Mouse (Mus musculus) heart, embryonic 16.5 days (tissue): ENCODE data around the gene Trib3. TPM values are rescaled to one million over a fixed set of nuclear protein-coding genes. Genes with fewer than 3 reads are reported as not detected.

Experiments used
- ATAC-seq: fragments of 200-750 bp; cut with Nextera tagmentation; replicated peaks from 2 replicates; pipeline ENCODE4 v1.8.0; 2017; ENCODE audit warnings: moderate number of reproducible peaks; ENCODE audit not compliant: insufficient read depth, low FRiP score; ENCODE audit errors: extremely low read depth
- H3K27ac ChIP-seq: fragments of 300-500 bp; sonication (generic); 2 replicates; pipeline ENCODE4 v1.5.1; 2014; ENCODE audit warnings: mild to moderate bottlenecking, low read length, control low read depth, moderate library complexity
- H3K27me3 ChIP-seq: fragments of 300-500 bp; sonication (generic); 2 replicates; pipeline ENCODE4 v1.6.1; 2014; ENCODE audit warnings: low read length, mixed read lengths; ENCODE audit not compliant: control insufficient read depth, insufficient read depth
- H3K36me3 ChIP-seq: fragments of 300-500 bp; sonication (generic); 2 replicates; pipeline ENCODE4 v1.6.1; 2014; ENCODE audit not compliant: control insufficient read depth, insufficient read depth
- H3K4me1 ChIP-seq: fragments of 300-500 bp; sonication (generic); 2 replicates; pipeline ENCODE4 v1.6.1; 2014; ENCODE audit warnings: low read length, mixed read lengths; ENCODE audit not compliant: control insufficient read depth, insufficient read depth
- H3K4me2 ChIP-seq: fragments of 300-500 bp; sonication (generic); 2 replicates; pipeline ENCODE4 v1.6.1; 2014; ENCODE audit warnings: low read depth, mild to moderate bottlenecking, control low read depth, low read length
- H3K4me3 ChIP-seq: fragments of 300-500 bp; sonication (generic); 2 replicates; pipeline ENCODE4 v1.5.1; 2014; ENCODE audit warnings: mild to moderate bottlenecking, control low read depth, low read length
- H3K9ac ChIP-seq: fragments of 300-500 bp; sonication (generic); 2 replicates; pipeline ENCODE4 v1.6.1; 2014; ENCODE audit warnings: low read length, control low read depth
- H3K9me3 ChIP-seq: fragments of 300-500 bp; sonication (generic); replicated peaks from 2 replicates; pipeline ENCODE4 v1.6.1; 2016; ENCODE audit warnings: low read length; ENCODE audit not compliant: control insufficient read depth
- WGBS: fragments of 180-500 bp; shearing (Covaris S2); extraction: QIAGEN DNeasy Blood & Tissue Kit; methylation state at CpG from one replicate; pipeline ENCODE4 v1.1.7; 2014; 5-methylcytosine and 5-hydroxymethylcytosine counted together
- polyA plus RNA-seq: library from polyadenylated mRNA; unstranded; fragments of >200 nt; fragmentation: Nextera tagmentation; extraction: Ambion mirVana; gene quantifications from 2 replicates; pipeline ENCODE4 v1.2.1, GENCODE M21; 2015

The Trib3 gene
- 3.3 and 3.8 TPM in 2 replicates for polyA plus RNA-seq

DNA sequence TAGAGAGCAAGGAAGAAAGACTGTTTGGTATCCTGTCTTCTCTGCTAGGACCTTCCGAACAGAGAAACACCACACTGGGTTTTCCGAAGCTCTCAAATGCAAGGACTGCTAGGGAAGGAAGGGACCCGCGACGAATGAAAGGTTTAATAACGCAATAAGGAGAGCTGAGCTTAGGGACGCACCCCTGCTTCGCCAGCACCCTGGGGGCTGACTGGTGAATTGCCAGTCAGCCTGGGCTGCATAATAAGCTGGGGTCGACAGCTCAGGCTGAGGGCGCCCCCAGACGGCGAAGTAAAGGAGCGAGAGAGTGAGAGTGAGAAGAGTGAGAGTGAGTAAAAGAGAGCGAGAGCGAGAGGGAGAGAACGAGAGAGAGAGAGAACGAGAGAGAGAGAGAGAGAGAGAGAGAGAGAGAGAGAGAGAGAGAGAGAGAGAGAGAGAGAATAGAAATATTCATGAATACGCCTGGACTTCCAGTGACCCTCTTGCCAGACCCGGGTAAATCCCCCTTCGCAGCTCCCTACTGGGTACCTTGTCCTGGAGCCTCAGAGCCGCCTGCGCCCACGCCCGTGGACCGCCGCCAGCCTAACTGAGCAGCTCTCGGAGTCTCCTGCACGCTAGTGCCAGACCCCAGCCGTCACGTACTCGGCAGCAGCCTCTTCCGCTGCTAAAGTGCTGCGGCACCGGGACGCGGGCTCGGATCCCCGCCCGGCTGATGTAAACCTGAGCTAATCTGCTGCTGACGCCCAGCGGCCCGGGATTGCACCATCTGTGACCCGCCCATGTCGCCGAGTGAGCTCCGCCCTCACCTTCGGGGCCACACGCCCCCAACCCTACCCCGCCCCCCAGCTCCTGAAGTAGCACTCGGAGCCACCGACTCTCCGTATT lies at the start of gene Trib3:
Gene Trib3, minus strand, starts transcription at position 704 of the 885 bp plus-strand sequence.
- Histone ChIP-seq H3K27ac (peak within 1 kb of the TSS; percentile 54), H3K4me2 (peak within 1 kb of the TSS; percentile 92), H3K36me3 (no peaks in the 10 kb centered on the region), H3K4me3 (peak within 1 kb of the TSS; percentile 69), H3K9me3 (no peaks in the 10 kb centered on the region), H3K9ac (peak within 1 kb of the TSS; percentile 77), H3K4me1 (peaks cover 2% of the 10 kb centered on the region; the same call in 1 of the 2 replicates), H3K27me3 (no peaks in the 10 kb centered on the region)
- 1% methylated on average over 50 of the region's 52 CpGs for WGBS
- ATAC-seq, result peak; percentile 84

DNA sequence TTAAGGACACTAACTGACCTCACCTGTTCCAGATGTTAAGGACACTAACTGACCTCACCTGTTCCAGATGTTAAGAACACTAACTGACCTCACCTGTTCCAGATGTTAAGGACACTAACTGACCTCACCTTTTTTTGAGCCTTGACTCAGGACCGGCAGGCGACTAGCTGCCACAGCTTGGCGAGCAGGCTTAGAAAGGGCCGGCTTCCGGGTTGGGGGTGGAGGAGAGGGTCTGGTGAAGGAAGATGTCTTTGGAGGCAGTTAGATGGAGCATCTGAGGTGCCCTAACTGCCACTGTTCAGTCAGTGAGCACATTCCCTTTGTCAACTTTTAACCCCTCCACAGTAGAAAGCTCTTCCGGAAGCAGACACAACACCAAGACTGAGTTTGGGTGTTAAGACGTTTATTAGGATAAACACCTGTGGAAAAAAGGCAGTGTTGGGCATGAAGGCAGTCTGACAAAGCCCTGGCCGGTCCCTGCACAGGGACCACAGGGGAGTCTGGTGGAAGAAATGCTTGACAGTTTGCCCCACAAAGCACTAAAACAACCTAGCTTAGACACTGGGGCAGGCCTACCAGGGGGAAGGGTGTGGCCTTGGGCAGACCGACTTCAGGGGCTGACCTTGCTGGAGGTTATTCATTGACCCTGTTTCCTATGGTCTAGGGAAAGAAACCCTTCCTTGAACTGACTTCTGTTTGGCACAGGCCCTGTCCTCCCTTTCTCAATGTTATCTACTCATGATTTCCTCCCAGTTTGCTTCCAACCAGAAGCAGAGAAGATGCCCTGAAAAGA lies 49.6 kb upstream of the Trib3 start:
- H3K9ac ChIP-seq, result 0 out of 2 replicates have a peak overlapping the region, but pooled peaks have one; percentile 8
- WGBS, result 53% methylated on average over 9 of the region's 9 CpGs
- no peaks in the 10 kb centered on the region for H3K9me3 ChIP-seq
- H3K27ac ChIP-seq, result peak overlapping the region; percentile 74
- no peaks in the 10 kb centered on the region for H3K36me3 ChIP-seq
- peaks cover 23% of the 10 kb centered on the region for H3K4me1 ChIP-seq
- no peak overlapping the region for H3K4me3 ChIP-seq
- no peaks in the 10 kb centered on the region for H3K27me3 ChIP-seq
- no peak for ATAC-seq
- peak overlapping the region; percentile 94; the same call in 1 of the 2 replicates for H3K4me2 ChIP-seq

DNA sequence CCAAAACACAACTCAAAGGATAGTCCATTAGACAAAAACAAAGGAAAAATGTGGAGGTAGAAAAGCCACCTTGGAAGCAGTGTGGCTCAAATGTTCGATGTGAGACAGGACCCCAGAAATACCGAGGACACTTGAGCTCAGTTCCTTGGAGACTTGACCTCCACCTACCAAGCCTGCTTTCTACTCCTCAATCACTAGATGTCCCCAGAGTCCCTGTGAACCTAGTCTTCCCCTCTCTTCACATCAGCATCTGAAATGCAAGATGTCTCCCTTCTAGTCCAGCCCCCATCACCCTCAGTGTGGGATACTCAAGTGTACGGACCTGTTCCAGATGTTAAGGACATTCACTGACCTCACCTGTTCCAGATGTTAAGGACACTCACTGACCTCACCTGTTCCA lies 49.0 kb upstream of the Trib3 start:
- no peaks in the 10 kb centered on the region for H3K9me3 ChIP-seq
- H3K4me2 ChIP-seq, result no peak overlapping the region
- H3K36me3 ChIP-seq, result no peaks in the 10 kb centered on the region
- H3K27ac ChIP-seq, result no peak overlapping the region
- H3K4me3 ChIP-seq, result no peak overlapping the region
- WGBS, result 18% methylated on average over 3 of the region's 3 CpGs
- peaks cover 23% of the 10 kb centered on the region for H3K4me1 ChIP-seq
- H3K27me3 ChIP-seq, result no peaks in the 10 kb centered on the region
- ATAC-seq, result no peak
- H3K9ac ChIP-seq, result no peak overlapping the region

DNA sequence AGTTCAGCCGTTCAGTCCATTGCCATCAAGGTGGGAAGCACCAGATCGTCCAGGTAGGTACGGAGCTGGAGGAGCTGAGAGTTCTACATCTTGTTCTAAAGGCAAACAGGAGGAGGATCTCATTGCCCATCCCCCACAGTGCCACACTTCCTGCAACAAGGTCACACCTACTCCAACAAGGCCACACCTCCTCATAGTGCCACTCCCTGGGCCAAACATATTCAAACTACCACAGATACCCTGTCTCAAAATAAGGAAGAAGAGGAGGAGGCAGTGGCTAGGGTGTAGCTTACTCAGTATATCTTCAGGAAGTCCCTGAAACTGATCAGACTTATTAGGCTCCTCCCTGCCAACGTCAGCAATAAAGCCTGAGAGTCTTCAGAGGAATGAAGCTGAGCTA lies 40.4 kb upstream of the Trib3 start:
- Histone ChIP-seq H3K4me1 (peaks cover 2% of the 10 kb centered on the region; the same call in 1 of the 2 replicates), H3K4me3 (no peak overlapping the region), H3K9me3 (no peaks in the 10 kb centered on the region), H3K4me2 (no peak overlapping the region), H3K27ac (no peak overlapping the region), H3K27me3 (no peaks in the 10 kb centered on the region), H3K9ac (no peak overlapping the region), H3K36me3 (no peaks in the 10 kb centered on the region)
- 84% methylated on average over 4 of the region's 4 CpGs for WGBS
- ATAC-seq, result no peak

DNA sequence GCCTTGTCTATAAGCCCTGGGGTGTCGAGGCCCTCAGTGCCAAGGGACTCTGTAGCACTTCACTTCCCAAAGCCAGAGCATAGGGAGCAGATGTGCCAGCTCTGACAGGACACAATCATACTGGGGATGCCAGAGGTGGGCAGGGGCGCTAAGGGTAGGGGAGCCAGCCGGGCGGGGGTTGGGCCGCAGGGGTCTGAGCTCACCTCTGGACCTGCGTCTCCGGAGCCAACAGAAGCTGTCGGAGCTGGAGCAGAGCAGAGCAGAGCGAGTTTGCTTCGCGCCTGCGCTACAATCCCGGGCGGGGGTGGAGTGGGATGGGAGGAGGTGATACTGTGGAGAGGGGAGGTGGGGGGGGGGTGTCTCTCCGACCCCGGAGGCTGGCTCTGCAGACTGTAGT lies 32.5 kb upstream of the Trib3 start, which contains the start of gene Nrsn2:
Gene Nrsn2, minus strand, starts transcription at position 294 of the 397 bp plus-strand sequence.
- peak within 1 kb of the TSS; percentile 9 for H3K4me2 ChIP-seq
- ATAC-seq, result no peak
- no peak within 1 kb of the TSS for H3K4me3 ChIP-seq
- no peaks in the 10 kb centered on the region for H3K36me3 ChIP-seq
- H3K27me3 ChIP-seq, result peaks cover 13% of the 10 kb centered on the region
- H3K9me3 ChIP-seq, result no peaks in the 10 kb centered on the region
- H3K4me1 ChIP-seq, result peaks cover 8% of the 10 kb centered on the region
- H3K27ac ChIP-seq, result no peak within 1 kb of the TSS
- H3K9ac ChIP-seq, result peak within 1 kb of the TSS; percentile 19; the same call in 1 of the 2 replicates
- WGBS, result 5% methylated on average over 16 of the region's 16 CpGs

DNA sequence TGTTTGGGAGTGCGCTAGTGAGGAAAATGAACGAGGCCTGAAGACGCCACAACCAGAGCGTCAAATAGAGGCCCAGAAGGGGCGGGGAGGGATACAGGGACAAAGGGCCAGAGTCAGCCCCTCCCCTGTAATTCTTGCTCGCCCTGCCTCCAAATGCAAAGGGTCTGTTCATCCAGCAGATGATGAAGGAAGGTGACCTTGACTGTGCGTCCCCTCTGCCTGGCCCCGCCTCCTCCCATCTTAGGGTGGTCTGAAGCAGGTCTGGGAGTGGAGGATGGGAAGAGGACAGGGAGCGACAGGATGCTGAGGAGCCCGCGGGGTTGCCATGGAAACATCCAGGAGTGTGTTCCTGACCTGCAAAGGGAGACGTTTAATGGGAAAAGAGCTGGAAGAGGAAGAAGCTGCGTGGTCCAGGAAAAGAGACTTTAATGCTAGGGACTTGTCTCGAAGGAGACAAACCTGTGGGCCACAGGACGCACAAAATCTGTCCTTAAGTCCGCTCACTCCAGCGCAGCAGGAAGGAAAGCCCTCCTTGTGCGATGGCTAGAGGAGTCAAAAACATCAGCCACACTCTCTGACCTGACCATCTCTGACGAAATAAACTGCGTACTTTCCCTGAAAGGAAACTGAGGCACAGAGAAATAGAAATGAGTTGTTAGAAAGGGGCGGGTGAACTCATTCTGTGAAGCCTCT lies 32.0 kb upstream of the Trib3 start:
- peaks cover 7% of the 10 kb centered on the region for H3K4me1 ChIP-seq
- no peak overlapping the region for H3K27ac ChIP-seq
- H3K27me3 ChIP-seq, result peaks cover 13% of the 10 kb centered on the region
- H3K36me3 ChIP-seq, result no peaks in the 10 kb centered on the region
- 8% methylated on average over 21 of the region's 21 CpGs for WGBS
- H3K4me3 ChIP-seq, result no peak overlapping the region
- no peaks in the 10 kb centered on the region for H3K9me3 ChIP-seq
- peak overlapping the region; percentile 19; the same call in 1 of the 2 replicates for H3K9ac ChIP-seq
- ATAC-seq, result no peak
- H3K4me2 ChIP-seq, result peak overlapping the region; percentile 9

DNA sequence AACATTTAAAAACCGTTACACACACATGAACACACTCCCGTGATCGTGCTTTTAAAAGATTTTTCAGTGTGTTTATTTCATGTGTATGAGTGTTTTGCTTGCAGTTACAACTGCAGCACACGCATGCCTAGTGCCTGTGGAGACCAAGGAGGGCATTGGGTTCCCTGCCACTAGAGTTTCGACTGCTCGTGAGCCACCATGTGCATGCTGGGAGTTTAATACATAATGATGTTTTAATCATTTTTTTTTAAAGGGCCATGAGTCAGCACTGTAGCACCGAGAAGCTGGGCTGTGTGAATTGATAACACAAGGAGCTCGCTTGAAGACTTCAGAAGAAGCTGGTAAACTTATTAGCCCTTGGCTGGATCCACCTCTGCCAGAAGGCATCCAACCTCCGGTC lies 29.7 kb upstream of the Trib3 start:
- Histone ChIP-seq H3K27me3 (peaks cover 13% of the 10 kb centered on the region), H3K9ac (no peak overlapping the region), H3K36me3 (no peaks in the 10 kb centered on the region), H3K4me1 (peaks cover 6% of the 10 kb centered on the region), H3K27ac (no peak overlapping the region), H3K4me2 (no peak overlapping the region), H3K9me3 (no peaks in the 10 kb centered on the region), H3K4me3 (no peak overlapping the region)
- ATAC-seq, result no peak
- 79% methylated on average over 9 of the region's 9 CpGs for WGBS

DNA sequence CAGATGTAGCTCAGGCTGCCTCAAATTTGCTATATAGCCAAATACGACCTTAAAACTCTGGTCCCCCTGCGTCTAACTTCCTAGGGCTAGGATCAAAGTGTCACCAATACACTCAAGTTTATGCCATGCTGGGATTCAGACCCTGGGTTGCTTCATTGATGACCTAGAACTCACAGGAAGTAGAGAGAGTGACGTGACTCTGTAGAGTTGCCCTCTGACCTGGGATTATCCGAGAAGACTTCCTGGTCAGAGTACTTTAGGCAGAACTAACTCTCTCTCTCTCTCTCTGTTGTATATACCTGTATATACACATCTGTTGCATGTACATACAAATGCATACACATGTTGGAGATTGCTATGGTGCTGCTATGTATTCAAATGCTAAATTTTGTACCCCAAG lies 28.8 kb upstream of the Trib3 start:
- H3K4me3 ChIP-seq, result no peak overlapping the region
- 65% methylated on average over 4 of the region's 4 CpGs for WGBS
- peaks cover 13% of the 10 kb centered on the region for H3K27me3 ChIP-seq
- no peaks in the 10 kb centered on the region for H3K9me3 ChIP-seq
- H3K4me1 ChIP-seq, result peaks cover 6% of the 10 kb centered on the region
- ATAC-seq, result no peak
- no peaks in the 10 kb centered on the region for H3K36me3 ChIP-seq
- H3K9ac ChIP-seq, result no peak overlapping the region
- no peak overlapping the region for H3K4me2 ChIP-seq
- no peak overlapping the region for H3K27ac ChIP-seq
